In genomic region chr8:123022727-123023126, GRCm38 (mm10) we compare ENCODE assay signal across 18 mouse cellular contexts. TPM values are rescaled to one million over a fixed set of nuclear protein-coding genes. Genes with fewer than 3 reads are reported as not detected.
DNase-seq lines count a peak whose midpoint lies in the region; ATAC-seq and TF ChIP-seq lines count a peak whose summit lies in the region.
"Had no signal": no experiment of that assay in that cellular context is flagged by ENCODE, and none has a peak within 500 bp of the region (broad histone marks: within the 10 kb centered on the region; RNA-seq: fewer than 3 reads in every experiment).

No protein-coding gene starts in this region.

- H3K27me3 ChIP-seq in heart, embryonic 12.5 days (replicated peaks), result no peaks in the 10 kb centered on the region
- H3K27me3 ChIP-seq in kidney, embryonic 15.5 days, result no peaks in the 10 kb centered on the region
- no peaks in the 10 kb centered on the region for H3K27me3 ChIP-seq in hindbrain, embryonic 14.5 days (ENCODE audit: control insufficient read depth, insufficient read depth, low read length)
- H3K27me3 ChIP-seq: lung, embryonic 15.5 days; neural tube, embryonic 15.5 days had no signal

- 69% methylated on average over 3 of the region's 3 CpGs for WGBS in heart, embryonic 12.5 days
- WGBS in kidney, embryonic 15.5 days, result 75% methylated on average over 3 of the region's 3 CpGs
- 89% methylated on average over 3 of the region's 3 CpGs for WGBS in hindbrain, embryonic 14.5 days

- no peak overlapping the region for H3K4me2 ChIP-seq in heart, embryonic 12.5 days
- H3K4me2 ChIP-seq in kidney, embryonic 15.5 days, result no peak overlapping the region
- H3K4me2 ChIP-seq in hindbrain, embryonic 14.5 days (replicated peaks), result no peak overlapping the region
- H3K4me2 ChIP-seq: heart, embryonic 11.5 days; lung, embryonic 15.5 days; neural tube, embryonic 15.5 days had no signal

- H3K9me3 ChIP-seq in heart, embryonic 12.5 days (replicated peaks), result no peaks in the 10 kb centered on the region
- no peaks in the 10 kb centered on the region for H3K9me3 ChIP-seq in kidney, embryonic 15.5 days (replicated peaks)
- no peaks in the 10 kb centered on the region for H3K9me3 ChIP-seq in hindbrain, embryonic 14.5 days (ENCODE audit: control insufficient read depth, low read length)
- H3K9me3 ChIP-seq: lung, embryonic 15.5 days; neural tube, embryonic 15.5 days had no signal

- TF ChIP-seq CTCF in embryonic fibroblast, embryonic 13.5 days (IDR thresholded peaks at IDR 0.05; ENCODE audit: borderline replicate concordance, insufficient read depth, low read length), result no peak

- no peak overlapping the region for H3K9ac ChIP-seq in heart, embryonic 12.5 days
- H3K9ac ChIP-seq in kidney, embryonic 15.5 days, result no peak overlapping the region
- no peak overlapping the region for H3K9ac ChIP-seq in hindbrain, embryonic 14.5 days
- H3K9ac ChIP-seq: forebrain, postnatal 0 days; lung, embryonic 15.5 days; neural tube, embryonic 15.5 days had no signal

- no peak overlapping the region for H3K4me3 ChIP-seq in heart, embryonic 12.5 days
- no peak overlapping the region for H3K4me3 ChIP-seq in embryonic fibroblast, embryonic 13.5 days (ENCODE audit: insufficient read depth, low read length)
- H3K4me3 ChIP-seq in kidney, embryonic 15.5 days (replicated peaks), result no peak overlapping the region
- no peak overlapping the region for H3K4me3 ChIP-seq in hindbrain, embryonic 14.5 days (replicated peaks; ENCODE audit: low read length)
- H3K4me3 ChIP-seq: lung, embryonic 15.5 days; midbrain, embryonic 10.5 days; neural tube, embryonic 15.5 days had no signal

- no peak for DNase-seq in heart, postnatal 10 days
- peak; percentile 89 for DNase-seq in 3T3-L1 (ENCODE audit: low read depth, low spot score)
- peak; percentile 48 for DNase-seq in lung, postnatal 36 days
- DNase-seq in thymus, adult 18-20 months, result no peak
- no peak for DNase-seq in hindbrain, embryonic 14.5 days (ENCODE audit: low spot score)
- DNase-seq: adrenal gland, postnatal 10 days; cerebellum, adult 8-10 months; forebrain, postnatal 0 days; gastrocnemius, postnatal 25 days; layer of hippocampus, postnatal 36 days; spleen, adult 18-20 months had no signal

- H3K27ac ChIP-seq in heart, embryonic 12.5 days (ENCODE audit: poor library complexity, severe bottlenecking), result 0 out of 2 replicates have a peak overlapping the region, but pooled peaks have one; percentile 0
- peak overlapping the region; percentile 79 for H3K27ac ChIP-seq in embryonic fibroblast, embryonic 13.5 days (ENCODE audit: insufficient read depth, low read length)
- no peak overlapping the region for H3K27ac ChIP-seq in kidney, embryonic 15.5 days
- no peak overlapping the region for H3K27ac ChIP-seq in hindbrain, embryonic 14.5 days
- H3K27ac ChIP-seq: lung, embryonic 15.5 days; midbrain, embryonic 10.5 days; neural tube, embryonic 15.5 days had no signal

- 0 out of 2 replicates have a peak, but pooled peaks cover 3% of the 10 kb centered on the region for H3K36me3 ChIP-seq in heart, embryonic 12.5 days
- H3K36me3 ChIP-seq in kidney, embryonic 15.5 days, result no peaks in the 10 kb centered on the region
- no peaks in the 10 kb centered on the region for H3K36me3 ChIP-seq in hindbrain, embryonic 14.5 days (replicated peaks; ENCODE audit: control insufficient read depth, insufficient read depth)
- H3K36me3 ChIP-seq: lung, embryonic 15.5 days; neural tube, embryonic 15.5 days had no signal

- peaks cover 47% of the 10 kb centered on the region for H3K4me1 ChIP-seq in heart, embryonic 12.5 days (replicated peaks)
- peaks cover 23% of the 10 kb centered on the region for H3K4me1 ChIP-seq in embryonic fibroblast, embryonic 13.5 days (ENCODE audit: control insufficient read depth, insufficient read depth, low read length)
- peaks cover 41% of the 10 kb centered on the region for H3K4me1 ChIP-seq in kidney, embryonic 15.5 days
- H3K4me1 ChIP-seq in hindbrain, embryonic 14.5 days (replicated peaks; ENCODE audit: control insufficient read depth, insufficient read depth, low read length), result peaks cover 11% of the 10 kb centered on the region

- intact Hi-C loops in heart, postnatal 10 days (cut with DNase I), result no loop called here

- no peak for ATAC-seq in heart, embryonic 12.5 days (ENCODE audit: insufficient number of reproducible peaks, low FRiP score)
- ATAC-seq in kidney, embryonic 15.5 days (replicated peaks; ENCODE audit: low FRiP score), result no peak
- no peak for ATAC-seq in hindbrain, embryonic 14.5 days (ENCODE audit: low FRiP score)
- ATAC-seq: forebrain, postnatal 0 days had no signal

- no peak for TF ChIP-seq POLR2A in embryonic fibroblast, embryonic 13.5 days (IDR thresholded peaks at IDR 0.05; ENCODE audit: low read depth, low read length)

RNA-seq across cellular contexts. Expression of gene Ankrd11, which starts 19.4 kb away (rescaled TPM):
- polyA plus RNA-seq in heart, embryonic 12.5 days (2016; fragmentation: Nextera tagmentation; extraction: Ambion mirVana), result 62.4 and 64.8 TPM in 2 replicates
- 10 to 100 TPM; 83.6 to 84.5 TPM for total RNA-seq in heart, postnatal 10 days (2021)
- 76.2 and 83.5 TPM in 2 replicates for polyA plus RNA-seq in embryonic fibroblast, embryonic 13.5 days (2011; ENCODE audit: insufficient read length, low read depth, missing spikeins)
- 33.5 and 38.0 TPM in 2 replicates for polyA plus RNA-seq in kidney, embryonic 15.5 days (2015; fragmentation: Nextera tagmentation; extraction: Ambion mirVana)
- polyA plus RNA-seq in hindbrain, embryonic 14.5 days (2014; fragmentation: Nextera tagmentation; extraction: Ambion mirVana), result 45.3 and 49.9 TPM in 2 replicates

RNA-seq across cellular contexts. Expression of gene Spg7, which starts 40.0 kb away (rescaled TPM):
- polyA plus RNA-seq in heart, embryonic 12.5 days (2016; fragmentation: Nextera tagmentation; extraction: Ambion mirVana), result 77.3 and 79.9 TPM in 2 replicates
- 10 to 100 TPM; 72.8 to 80.3 TPM for total RNA-seq in heart, postnatal 10 days (2021)
- 52.4 and 80.7 TPM in 2 replicates for polyA plus RNA-seq in embryonic fibroblast, embryonic 13.5 days (2011; ENCODE audit: insufficient read length, low read depth, missing spikeins)
- polyA plus RNA-seq in kidney, embryonic 15.5 days (2015; fragmentation: Nextera tagmentation; extraction: Ambion mirVana), result 48.9 and 52.5 TPM in 2 replicates
- polyA plus RNA-seq in hindbrain, embryonic 14.5 days (2014; fragmentation: Nextera tagmentation; extraction: Ambion mirVana), result 41.6 and 44.1 TPM in 2 replicates

Comparison
In these comparisons a context has a peak if more than half of its experiments do, and no peak if none do; other contexts are left out.
1. H3K27ac ChIP-seq: peak in heart, embryonic 12.5 days (single experiment) and embryonic fibroblast, embryonic 13.5 days (single experiment); none in kidney, embryonic 15.5 days (single experiment) and hindbrain, embryonic 14.5 days (single experiment).
2. DNase-seq: peak in 3T3-L1 (single experiment) and lung, postnatal 36 days (single experiment); none in heart, postnatal 10 days (0 of 2), thymus, adult 18-20 months (0 of 2) and hindbrain, embryonic 14.5 days (single experiment).